Mouse (Mus musculus) heart, adult 2 months (tissue): ENCODE data around the gene Faap20.

Experiments used
- CTCF ChIP-seq: fragments of 200-600 bp; IDR thresholded peaks from 2 replicates; pipeline ENCODE4 v1.8.1; 2022; ENCODE audit warnings: antibody characterized with exemption, mild to moderate bottlenecking, moderate library complexity
- EP300 ChIP-seq: fragments of 200-500 bp; IDR thresholded peaks from 2 replicates; pipeline ENCODE4 v1.6.1; 2011; ENCODE audit warnings: low read depth, low read length, control low read depth; ENCODE audit not compliant: insufficient read depth
- POLR2A ChIP-seq: fragments of 200-500 bp; IDR thresholded peaks from 2 replicates; pipeline ENCODE4 v1.6.1; 2011; ENCODE audit warnings: mild to moderate bottlenecking, low read depth, low read length, control low read depth; ENCODE audit not compliant: insufficient read depth

- no peak for TF ChIP-seq CTCF
- TF ChIP-seq POLR2A = no peak
- no peak for TF ChIP-seq EP300
Measured at GRCm38 (mm10) chr4:155213752-155214054, 35.9 kb upstream of the Faap20 start.
